Mouse (Mus musculus) cerebellum, postnatal 10 days (tissue): ENCODE results near the gene Ccser1.
A peak's percentile ranks its signal among the peaks of the same experiment; 100 is the strongest.

ENCODE experiments used
- DNase-seq, 2 experiments: peaks; one replicate each; pipeline ENCODE4 v3.0.0; 2021; ENCODE audit warnings: mixed read lengths in 2 of 2

The Ccser1 gene

DNA sequence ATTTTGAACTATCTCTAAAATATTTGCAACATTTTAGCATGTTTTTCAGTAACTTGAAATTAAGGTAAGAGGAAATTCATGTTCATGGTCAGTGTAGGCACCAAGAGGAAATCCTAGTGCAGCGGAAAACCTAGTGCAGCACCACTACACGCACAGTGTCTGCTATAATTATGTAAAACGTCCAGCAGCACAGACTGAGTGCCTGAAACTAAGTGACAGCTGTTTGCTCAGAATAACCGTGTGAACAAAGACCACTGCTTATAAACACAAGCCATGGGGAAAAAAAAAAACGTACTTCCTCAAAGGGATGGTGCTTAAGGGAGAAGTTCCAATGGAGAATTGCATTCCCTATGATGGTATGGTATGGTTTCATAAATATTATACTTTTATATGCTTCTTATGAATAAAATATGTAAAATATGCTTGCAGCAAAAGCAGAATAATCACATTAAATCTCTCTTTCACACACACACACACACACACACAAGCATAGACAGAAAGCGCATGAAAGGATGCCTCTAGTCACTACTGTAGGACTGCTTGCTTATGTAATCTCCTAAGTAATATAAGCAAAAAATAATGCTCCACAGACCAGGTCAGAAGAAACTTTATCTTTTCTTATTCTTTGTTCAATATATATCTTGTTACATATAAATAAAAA lies 886.4 kb downstream of the Ccser1 start:
- no peak for DNase-seq

DNA sequence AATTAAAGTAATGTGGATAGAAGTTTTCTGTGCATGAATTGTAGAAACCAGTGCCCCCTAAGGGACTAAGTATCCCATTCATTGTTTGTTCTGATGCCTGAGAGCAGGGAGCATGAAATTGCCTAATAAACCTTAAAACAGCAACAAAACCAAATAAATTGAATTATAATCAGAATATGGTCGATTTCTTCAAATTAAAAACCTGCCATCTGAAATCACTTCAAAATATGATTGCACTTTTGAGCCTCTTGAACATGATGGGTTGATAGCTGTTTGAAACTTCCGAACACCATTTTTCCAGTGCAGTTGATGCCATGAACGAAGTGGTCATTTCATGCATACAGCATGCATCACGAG lies 886.9 kb downstream of the Ccser1 start:
- DNase-seq: no peak

DNA sequence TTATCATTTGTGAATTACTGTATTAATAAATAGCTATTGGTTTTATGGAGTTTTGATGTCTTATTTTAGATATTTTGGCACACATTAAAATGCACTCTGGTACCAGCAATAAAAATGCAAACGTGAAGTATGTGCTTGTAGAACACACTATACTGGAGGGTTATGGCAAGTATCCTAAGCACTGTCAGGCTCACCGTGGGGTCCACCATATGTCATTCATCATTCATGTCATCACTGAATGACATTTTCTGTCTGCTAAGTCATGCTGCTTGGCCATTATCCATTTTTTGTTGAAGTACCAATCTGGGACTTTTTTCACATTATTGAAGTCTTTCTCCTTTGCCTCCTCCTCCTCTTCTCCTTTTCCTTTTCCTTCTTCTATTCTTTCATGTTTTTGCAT lies 925.3 kb downstream of the Ccser1 start:
- DNase-seq: peak in 1 of 2 experiments; percentile 4

DNA sequence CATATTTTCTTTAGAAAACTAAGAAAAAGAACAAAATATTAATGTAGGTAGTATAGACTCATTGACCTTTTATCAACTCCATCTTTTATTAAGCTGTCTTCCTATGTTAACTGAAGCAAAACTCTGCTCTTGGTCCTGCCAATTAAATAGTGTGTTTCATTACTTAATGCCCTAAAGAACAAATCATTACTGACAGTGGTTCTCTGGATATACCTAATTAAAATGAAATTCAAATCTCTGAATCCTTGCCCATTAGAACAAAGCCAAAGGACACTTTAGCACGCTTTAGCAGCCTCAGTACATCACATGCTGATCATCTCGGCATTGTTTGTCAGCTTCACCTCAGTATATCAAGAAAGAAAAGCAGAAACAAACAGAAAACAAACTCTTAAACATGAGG lies 952.4 kb downstream of the Ccser1 start:
- DNase-seq: no peak

DNA sequence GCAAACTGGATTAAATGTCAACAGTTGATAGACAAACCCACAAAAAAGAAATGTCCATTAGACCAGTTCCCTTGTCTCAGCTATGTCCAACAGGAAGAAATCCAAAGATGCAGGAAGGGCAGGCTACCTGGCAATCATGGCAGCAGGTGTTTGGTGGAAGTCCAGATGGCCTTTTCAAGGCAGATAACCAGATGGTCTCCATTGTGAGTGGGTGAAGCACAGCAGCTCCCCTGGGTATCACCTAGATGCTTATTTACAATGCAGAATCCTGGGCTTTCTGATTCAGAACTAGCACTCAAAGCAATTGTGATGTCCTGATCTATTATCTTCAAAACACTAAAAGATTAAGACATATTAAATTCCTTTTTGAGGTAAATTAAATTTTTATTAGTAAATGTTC lies 980.2 kb downstream of the Ccser1 start:
- peak; percentile 63 to 72 for DNase-seq

DNA sequence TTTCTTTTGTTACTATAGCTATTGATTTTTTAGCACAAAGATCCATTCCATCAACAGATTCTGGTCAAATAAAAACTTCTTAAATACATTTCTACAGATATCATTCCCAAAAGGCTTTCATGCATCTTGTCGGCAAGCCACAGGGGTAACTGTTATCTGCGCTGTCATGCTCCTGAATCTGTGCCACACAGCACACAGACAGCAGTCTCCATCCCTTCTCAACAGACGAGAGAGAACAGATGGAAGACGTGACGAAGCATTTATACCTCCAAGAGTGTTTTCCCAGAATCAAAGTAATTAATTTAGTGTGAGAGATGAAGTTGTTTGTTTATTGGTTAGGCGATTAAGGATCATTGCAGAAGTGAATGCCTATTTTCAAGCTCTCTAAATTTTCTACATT lies 982.5 kb downstream of the Ccser1 start:
- DNase-seq: peak; percentile 49 to 57

DNA sequence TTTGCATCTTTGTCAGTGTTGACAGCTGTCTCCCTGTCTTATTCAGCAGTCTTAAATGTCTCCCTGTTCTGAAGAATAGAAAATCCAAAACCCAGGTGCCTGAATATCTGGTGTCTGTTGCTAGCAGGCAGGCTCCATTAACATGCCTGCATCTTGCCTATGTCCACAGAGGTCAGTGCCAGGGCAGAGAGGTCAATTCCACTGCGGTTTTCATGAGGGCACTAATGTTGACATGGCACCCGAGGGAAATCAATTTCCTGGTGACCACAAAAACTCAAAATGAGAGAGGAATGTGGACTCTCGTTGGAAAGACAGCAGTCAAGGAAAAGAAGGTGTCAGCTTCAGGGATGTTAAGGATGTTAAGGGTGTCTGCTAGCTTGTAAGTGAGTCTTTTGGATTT lies 983.7 kb downstream of the Ccser1 start:
- DNase-seq: no peak

DNA sequence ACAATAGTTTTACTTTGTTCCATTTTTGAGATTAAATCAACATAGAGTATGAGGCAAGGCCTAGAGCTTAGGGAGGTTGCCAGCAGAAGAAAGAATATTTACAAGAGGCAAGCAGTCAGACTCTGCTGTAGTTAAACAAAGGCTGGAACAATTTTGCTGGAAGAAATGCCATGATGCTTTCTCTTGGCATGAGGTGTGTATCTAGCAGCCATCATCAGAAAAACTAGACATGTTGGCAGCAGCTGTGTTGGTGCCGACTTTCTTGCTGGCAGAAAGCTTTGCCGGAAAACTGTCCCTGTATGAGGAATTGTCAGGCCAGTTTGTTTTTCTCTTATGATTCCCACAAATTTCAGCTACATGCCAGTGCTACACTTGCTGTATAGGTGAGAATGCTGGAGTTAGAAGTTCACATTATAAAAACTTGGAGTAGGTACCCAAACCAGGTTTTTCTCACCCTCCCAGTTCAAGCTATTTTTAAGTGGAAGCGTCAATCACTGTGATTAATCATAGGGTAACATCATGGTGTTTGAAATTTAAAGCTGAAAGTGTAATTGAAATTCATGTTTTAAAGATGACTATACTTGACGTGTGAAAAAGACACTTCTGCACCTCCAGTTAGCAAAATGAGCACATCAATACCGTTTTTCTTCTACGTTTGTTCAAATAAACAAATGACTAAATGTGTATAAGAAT lies 1016.5 kb downstream of the Ccser1 start:
- peak; percentile 28 to 35 for DNase-seq

DNA sequence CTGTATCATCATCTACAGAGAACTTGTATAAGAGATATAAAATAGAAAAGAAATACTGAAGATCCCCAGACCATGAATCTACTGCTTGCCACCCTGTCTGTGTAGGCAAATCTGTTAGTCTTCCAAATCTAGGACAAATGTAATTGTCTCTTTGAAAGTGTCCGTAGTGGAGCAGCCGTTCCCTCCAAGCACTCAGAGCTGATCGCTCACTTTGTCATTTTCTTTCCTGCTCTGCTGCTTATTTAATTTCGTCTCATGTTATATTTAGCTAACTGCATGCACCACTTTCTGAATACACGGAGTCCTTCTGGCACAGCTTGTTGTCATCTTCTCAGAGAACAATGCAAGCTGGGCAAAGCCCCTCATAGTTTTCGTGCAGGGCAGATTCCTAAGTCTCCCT lies 1018.6 kb downstream of the Ccser1 start:
- peak; percentile 10 to 21 for DNase-seq

DNA sequence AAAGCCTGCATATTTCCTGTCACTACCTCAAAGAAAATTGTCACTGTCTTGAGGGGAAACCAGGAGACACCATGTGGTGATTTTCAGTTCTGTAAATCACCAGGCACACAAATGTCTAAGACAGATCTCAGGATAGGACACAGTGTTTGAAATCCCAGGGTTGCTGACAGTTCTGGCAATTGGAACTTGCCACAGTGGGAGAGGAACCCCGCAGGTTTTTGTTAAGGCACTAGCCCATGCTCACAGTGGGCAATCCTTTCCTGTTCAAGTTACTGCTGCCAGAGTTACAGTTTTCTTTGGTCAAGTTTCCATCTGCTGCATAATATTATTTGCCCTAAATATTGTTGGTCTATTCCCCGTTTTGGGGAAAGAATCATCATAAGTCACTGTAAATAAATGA lies 1024.9 kb downstream of the Ccser1 start:
- peak; percentile 74 to 88 for DNase-seq

DNA sequence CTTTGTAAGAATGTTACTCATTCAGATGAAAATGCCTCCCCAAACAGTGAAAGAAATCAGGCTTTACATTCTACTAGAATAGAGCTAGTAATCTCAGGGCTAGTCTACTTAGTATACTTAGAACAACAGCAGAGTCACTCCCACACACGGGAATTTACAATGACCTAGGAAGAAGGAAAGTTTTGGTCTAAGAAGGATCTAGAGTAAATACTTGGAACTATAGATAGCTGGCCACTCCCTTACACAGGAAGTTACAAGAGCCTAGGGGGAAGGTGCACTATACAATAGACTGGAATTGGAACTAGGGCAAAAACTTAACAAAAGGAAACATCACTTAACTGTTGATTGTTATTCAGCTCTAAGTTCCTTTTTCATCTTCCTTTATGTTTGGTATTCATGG lies 1041.7 kb downstream of the Ccser1 start:
- DNase-seq: no peak

DNA sequence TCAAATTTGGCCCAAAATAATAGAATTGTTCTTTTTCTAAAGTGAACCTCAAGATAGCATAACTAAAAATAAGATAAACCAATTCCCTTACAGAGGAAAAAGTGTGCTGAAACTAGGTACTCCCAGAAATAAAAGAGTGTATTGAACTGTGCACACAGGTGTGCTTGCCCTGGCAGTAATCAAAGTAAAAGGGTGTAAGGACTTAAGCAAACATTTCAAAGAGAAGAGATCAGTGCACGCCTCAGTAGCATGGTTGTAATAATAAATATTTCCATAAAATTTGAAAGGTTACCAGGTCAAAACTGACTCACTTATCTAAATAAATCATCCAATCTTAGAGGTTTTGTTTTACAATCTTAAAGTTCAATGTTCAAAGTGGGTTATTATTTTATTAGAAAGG lies 1083.8 kb downstream of the Ccser1 start:
- no peak for DNase-seq

DNA sequence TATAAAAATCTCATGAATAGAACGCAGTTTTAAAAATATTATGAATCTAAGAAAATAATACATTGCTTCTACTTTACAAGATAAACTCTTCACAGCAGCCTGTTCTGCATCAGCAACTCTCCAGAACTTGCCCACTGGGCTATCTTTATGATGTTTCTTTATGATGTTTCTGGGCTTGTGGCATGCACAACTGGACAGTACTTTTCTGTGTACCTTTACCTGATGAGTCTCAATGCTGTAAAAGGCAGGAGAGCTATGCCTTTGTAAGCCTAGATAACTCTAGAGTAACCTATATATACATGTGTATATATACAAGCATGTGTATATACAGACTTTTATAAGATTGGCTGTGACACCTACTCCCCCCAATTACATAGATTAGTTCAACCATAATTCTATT lies 1084.4 kb downstream of the Ccser1 start:
- no peak for DNase-seq

DNA sequence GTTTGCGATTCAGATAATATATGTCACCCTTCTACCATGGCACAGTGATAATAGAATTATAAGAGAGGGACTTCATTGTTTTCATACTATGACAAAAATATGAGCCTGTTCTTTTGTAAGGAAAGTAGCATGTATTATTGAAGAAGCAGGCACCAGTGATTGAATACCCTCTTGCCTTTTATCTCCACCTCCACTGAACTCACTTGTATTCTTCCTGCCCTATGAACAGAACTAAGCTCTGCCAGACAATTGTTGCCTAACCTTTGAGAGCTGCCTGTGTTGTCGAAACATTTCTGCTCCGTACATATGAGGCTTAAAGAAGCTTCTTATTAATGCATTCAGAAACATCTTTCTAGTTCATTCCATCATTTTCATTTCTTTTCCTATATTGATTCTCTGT lies 1101.1 kb downstream of the Ccser1 start:
- no peak for DNase-seq

DNA sequence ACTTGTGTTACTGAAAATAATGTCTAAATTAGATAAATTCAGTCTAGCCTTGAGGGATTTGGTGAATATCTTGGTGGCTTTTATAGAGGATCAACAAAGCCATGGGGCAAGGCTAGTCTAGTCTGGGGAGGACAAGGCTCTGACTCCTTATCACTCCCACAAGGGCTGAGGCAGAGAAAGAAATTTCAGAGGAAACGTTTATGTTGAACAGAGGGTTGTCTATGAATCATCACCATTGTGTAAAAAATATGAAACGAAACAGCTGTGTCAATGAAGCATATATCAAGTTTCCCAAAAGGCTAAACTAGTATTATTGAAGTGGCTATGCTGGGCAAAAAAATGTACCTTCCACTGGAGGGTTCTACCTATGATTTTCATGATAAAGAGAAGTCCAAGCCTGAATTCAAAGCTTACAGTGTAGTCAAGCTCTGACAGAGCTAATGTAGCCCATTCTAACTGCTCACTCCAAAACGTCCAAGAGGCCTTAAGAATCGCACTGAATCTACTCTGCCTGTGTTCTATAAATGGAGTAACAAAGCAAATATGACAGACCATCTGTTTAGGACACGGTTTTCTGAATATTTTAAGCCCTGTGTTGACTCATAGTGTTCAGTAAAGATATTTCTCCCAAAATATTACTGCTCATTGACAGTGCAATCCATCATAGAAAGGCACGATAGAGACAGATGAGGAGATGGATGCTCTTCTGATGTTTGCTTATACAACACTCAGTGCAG lies 1121.6 kb downstream of the Ccser1 start:
- no peak for DNase-seq

DNA sequence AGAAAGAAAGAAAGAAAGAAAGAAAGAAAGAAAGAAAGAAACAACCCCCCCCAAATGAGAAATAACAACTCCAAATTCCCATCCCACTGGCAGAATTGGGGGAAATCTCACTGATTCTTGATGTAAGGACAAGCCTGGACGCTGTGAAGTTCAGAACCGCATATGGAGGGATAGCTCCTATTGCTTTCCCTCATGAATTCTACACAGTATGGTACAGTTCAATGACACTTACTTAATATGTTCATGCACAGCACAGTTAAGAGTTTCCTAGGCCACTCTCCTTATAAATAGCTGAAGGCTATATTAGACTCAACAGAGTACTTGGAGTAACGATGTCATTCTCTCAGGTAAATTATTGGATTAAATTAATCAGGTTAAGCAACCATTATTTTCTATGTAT lies 1138.5 kb downstream of the Ccser1 start:
- no peak for DNase-seq

DNA sequence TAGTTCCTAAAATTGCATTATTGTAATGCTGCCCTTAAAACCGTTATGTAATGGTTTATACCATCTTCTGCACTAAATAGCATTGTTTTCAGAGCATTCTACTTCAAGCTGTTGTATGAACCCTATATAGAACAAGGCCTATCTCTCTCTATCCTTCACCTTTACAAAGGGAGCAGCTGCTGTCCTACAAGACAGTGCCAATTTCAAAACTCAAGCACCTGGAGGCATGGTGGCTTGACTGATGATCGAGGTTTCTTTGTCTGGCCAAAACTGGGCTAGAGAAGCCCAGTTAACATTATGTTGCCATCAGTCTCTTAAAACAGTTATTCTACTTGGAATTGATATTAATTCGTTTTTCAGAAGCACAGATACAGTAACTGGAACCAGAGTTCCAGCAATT lies 1160.2 kb downstream of the Ccser1 start:
- peak in 1 of 2 experiments; percentile 10 for DNase-seq

DNA sequence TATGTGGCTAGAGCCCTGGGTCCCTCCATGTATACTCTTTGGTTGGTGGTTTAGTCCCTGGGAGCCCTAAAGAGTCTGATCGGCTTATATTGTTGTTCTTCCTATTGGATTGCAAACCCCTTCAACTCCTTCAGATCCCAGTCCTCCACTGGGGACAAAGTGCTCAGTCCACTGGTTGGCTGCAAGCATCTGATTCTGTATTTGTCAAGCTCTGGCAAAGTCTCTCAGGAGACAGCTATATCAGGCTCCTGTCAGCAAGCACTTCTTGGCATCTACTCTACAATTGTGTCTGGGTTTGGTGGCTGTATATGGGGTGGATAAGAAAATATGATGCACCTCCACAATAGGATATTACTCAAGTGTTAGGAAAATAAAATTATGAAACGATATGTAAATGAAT lies 1187.7 kb downstream of the Ccser1 start:
- no peak for DNase-seq
